Mouse (Mus musculus) heart, adult 2 months (tissue): Measurements from ENCODE around the gene Pdgfb.

Experiments used
- CTCF ChIP-seq: fragments of 200-600 bp; IDR thresholded peaks from 2 replicates; pipeline ENCODE4 v1.8.1; 2022; ENCODE audit warnings: antibody characterized with exemption, mild to moderate bottlenecking, moderate library complexity
- EP300 ChIP-seq: fragments of 200-500 bp; IDR thresholded peaks from 2 replicates; pipeline ENCODE4 v1.6.1; 2011; ENCODE audit warnings: low read depth, low read length, control low read depth; ENCODE audit not compliant: insufficient read depth
- POLR2A ChIP-seq: fragments of 200-500 bp; IDR thresholded peaks from 2 replicates; pipeline ENCODE4 v1.6.1; 2011; ENCODE audit warnings: mild to moderate bottlenecking, low read depth, low read length, control low read depth; ENCODE audit not compliant: insufficient read depth

GRCm38 (mm10) chr15:80034366-80034765 lies 19.6 kb upstream of the Pdgfb start:
- TF ChIP-seq CTCF, result no peak
- no peak for TF ChIP-seq POLR2A
- TF ChIP-seq EP300, result no peak
